Mouse (Mus musculus): Measurements from ENCODE around the gene Itprip.

The Itprip gene

GRCm38 (mm10) chr19:47915251-47915650 is 3.8 kb downstream of the Itprip start:
- DNase-seq (ENCODE audit: low spot score in 2 of 2): no peak

- DNase-seq (ENCODE audit: low spot score in 2 of 2): no peak
Measured at GRCm38 (mm10) chr19:47914191-47914590, 4.9 kb downstream of the Itprip start.

GRCm38 (mm10) chr19:47913344-47913743 is 5.8 kb downstream of the Itprip start:
- no peak for DNase-seq (ENCODE audit: low spot score in 2 of 2)

GRCm38 (mm10) chr19:47910751-47911150 is 8.3 kb downstream of the Itprip start:
- DNase-seq (ENCODE audit: low spot score in 2 of 2): no peak

GRCm38 (mm10) chr19:47910117-47910618 is 8.9 kb downstream of the Itprip start:
- DNase-seq (ENCODE audit: low spot score in 2 of 2): no peak

GRCm38 (mm10) chr19:47909387-47910116 is 9.5 kb downstream of the Itprip start:
- no peak for DNase-seq (ENCODE audit: low spot score in 2 of 2)

- no peak for DNase-seq (ENCODE audit: low spot score in 2 of 2)
Measured at GRCm38 (mm10) chr19:47908961-47909371, 10.1 kb downstream of the Itprip start.

GRCm38 (mm10) chr19:47907596-47907995 is 11.5 kb downstream of the Itprip start:
- DNase-seq (ENCODE audit: low spot score in 2 of 2): no peak

- no peak for DNase-seq (ENCODE audit: low spot score in 2 of 2)
Measured at GRCm38 (mm10) chr19:47905603-47906002, 13.5 kb downstream of the Itprip start.

GRCm38 (mm10) chr19:47905081-47905480 is 14.0 kb downstream of the Itprip start:
- DNase-seq (ENCODE audit: low spot score in 2 of 2): no peak

- no peak for DNase-seq (ENCODE audit: low spot score in 2 of 2)
Measured at GRCm38 (mm10) chr19:47903679-47904078, 15.4 kb downstream of the Itprip start.

- DNase-seq (ENCODE audit: low spot score in 2 of 2): no peak
Measured at GRCm38 (mm10) chr19:47902316-47903201, 16.5 kb downstream of the Itprip start.

GRCm38 (mm10) chr19:47900558-47900957 is 18.5 kb downstream of the Itprip start:
- no peak for DNase-seq (ENCODE audit: low spot score in 2 of 2)

GRCm38 (mm10) chr19:47900012-47900411 is 19.1 kb downstream of the Itprip start:
- DNase-seq (ENCODE audit: low spot score in 2 of 2): no peak

- DNase-seq (ENCODE audit: low spot score in 2 of 2): no peak
Measured at GRCm38 (mm10) chr19:47898472-47899079, 20.5 kb downstream of the Itprip start.

- no peak for DNase-seq (ENCODE audit: low spot score in 2 of 2)
Measured at GRCm38 (mm10) chr19:47893092-47893491, 26.0 kb downstream of the Itprip start.

- DNase-seq (ENCODE audit: low spot score in 2 of 2): no peak
Measured at GRCm38 (mm10) chr19:47891562-47892312, 27.4 kb downstream of the Itprip start.

GRCm38 (mm10) chr19:47890489-47891130 is 28.5 kb downstream of the Itprip start:
- DNase-seq (ENCODE audit: low spot score in 2 of 2): no peak

- no peak for DNase-seq (ENCODE audit: low spot score in 2 of 2)
Measured at GRCm38 (mm10) chr19:47888037-47888436, 31.1 kb downstream of the Itprip start.

GRCm38 (mm10) chr19:47887417-47887816 is 31.7 kb downstream of the Itprip start:
- no peak for DNase-seq (ENCODE audit: low spot score in 2 of 2)

GRCm38 (mm10) chr19:47886617-47887016 is 32.5 kb downstream of the Itprip start:
- peak in 1 of 2 experiments; percentile 25 for DNase-seq (ENCODE audit: low spot score in 2 of 2)
